Mouse (Mus musculus): ENCODE measurements around the gene Zfp128.
"Not testable (repeated sequence)": the region's sequence is repeated elsewhere in the genome, so short reads cannot be mapped to it uniquely, and the experiment has no call there.

Zfp128 gene

GRCm38 (mm10) chr7:12880911-12881660 lies at the start of gene Zfp128:
Gene Zfp128 (plus strand): TSS chr7:12881177.
- peak; percentile 90 for DNase-seq

GRCm38 (mm10) chr7:12834162-12835120 lies 46.5 kb upstream of the Zfp128 start, which contains the start of gene Zfp110:
Gene Zfp110 (plus strand): TSS chr7:12834761.
- peak; percentile 84 for DNase-seq

GRCm38 (mm10) chr7:12835193-12835671 lies 45.7 kb upstream of the Zfp128 start:
- DNase-seq = peak; percentile 16

- DNase-seq = no peak
Observed at GRCm38 (mm10) chr7:12835779-12836178, 45.2 kb upstream of the Zfp128 start.

- no peak for DNase-seq
Observed at GRCm38 (mm10) chr7:12874301-12874700, 6.7 kb upstream of the Zfp128 start.

- DNase-seq = no peak
Observed at GRCm38 (mm10) chr7:12880036-12880435, 941 bp upstream of the Zfp128 start.

- DNase-seq = not testable (repeated sequence)
Observed at GRCm38 (mm10) chr7:12880497-12880896, 480 bp upstream of the Zfp128 start.

- no peak for DNase-seq
Observed at GRCm38 (mm10) chr7:12886563-12887266, 5.7 kb downstream of the Zfp128 start.

- no peak for DNase-seq
Observed at GRCm38 (mm10) chr7:12887585-12887984, 6.6 kb downstream of the Zfp128 start.

GRCm38 (mm10) chr7:12890928-12891327 lies 10.0 kb downstream of the Zfp128 start:
- DNase-seq = no peak

- DNase-seq = no peak
Observed at GRCm38 (mm10) chr7:12891334-12891733, 10.4 kb downstream of the Zfp128 start.

GRCm38 (mm10) chr7:12897655-12898410 lies 16.9 kb downstream of the Zfp128 start, which contains the start of gene Zscan22:
Gene Zscan22 (plus strand): TSS chr7:12897815.
- DNase-seq = peak; percentile 85

- no peak for DNase-seq
Observed at GRCm38 (mm10) chr7:12901517-12901916, 20.5 kb downstream of the Zfp128 start.

- no peak for DNase-seq
Observed at GRCm38 (mm10) chr7:12903623-12904022, 22.6 kb downstream of the Zfp128 start.

- DNase-seq = no peak
Observed at GRCm38 (mm10) chr7:12905146-12905545, 24.2 kb downstream of the Zfp128 start.

- DNase-seq = peak; percentile 71
Observed at GRCm38 (mm10) chr7:12909498-12909962, 28.6 kb downstream of the Zfp128 start.

GRCm38 (mm10) chr7:12910181-12910668 lies 29.2 kb downstream of the Zfp128 start:
- peak; percentile 63 for DNase-seq

GRCm38 (mm10) chr7:12913556-12913955 lies 32.6 kb downstream of the Zfp128 start:
- no peak for DNase-seq

- DNase-seq = not testable (repeated sequence)
Observed at GRCm38 (mm10) chr7:12920495-12920894, 39.5 kb downstream of the Zfp128 start.

- no peak for DNase-seq
Observed at GRCm38 (mm10) chr7:12921318-12921704, 40.3 kb downstream of the Zfp128 start.

GRCm38 (mm10) chr7:12921705-12922465 lies 40.9 kb downstream of the Zfp128 start, which contains the start of gene Rps5:
Gene Rps5 (plus strand): TSS chr7:12922290.
- peak; percentile 96 for DNase-seq

Measured in right cerebral cortex, postnatal 4 days (tissue).